ENCODE assay signal across 10 mouse cellular contexts in genomic region chr2:40332294-40332874, GRCm38 (mm10).
DNase-seq lines count a peak whose midpoint lies in the region; ATAC-seq lines count a peak whose summit lies in the region.
"Had no signal": no experiment of that assay in that cellular context is flagged by ENCODE, and none has a peak within 500 bp of the region (broad histone marks: within the 10 kb centered on the region; RNA-seq: fewer than 3 reads in every experiment).

No protein-coding gene starts in this region.

- peak; percentile 16 for DNase-seq in kidney, adult 9 months
- no peak for DNase-seq in kidney, postnatal 10 days
- peak; percentile 23 for DNase-seq in brain, adult 2 months (ENCODE audit: low read depth, low spot score)
- DNase-seq in midbrain, embryonic 14.5 days: peak; percentile 46
- DNase-seq in frontal cortex, postnatal 10 days (ENCODE audit: low spot score in 2 of 2): no peak
- no peak for DNase-seq in left cerebral cortex, adult 11 months (ENCODE audit: low spot score)
- DNase-seq in cerebellum, adult 11 months: no peak
- DNase-seq: gastrocnemius, postnatal 10 days had no signal

- H3K9ac ChIP-seq in forebrain, embryonic 16.5 days (replicated peaks; ENCODE audit: low read depth, low read length): no peak overlapping the region
- no peak overlapping the region for H3K9ac ChIP-seq in midbrain, embryonic 14.5 days (replicated peaks; ENCODE audit: low read length)
- H3K9ac ChIP-seq: embryonic facial prominence, embryonic 12.5 days had no signal

- H3K4me3 ChIP-seq in forebrain, embryonic 16.5 days (replicated peaks; ENCODE audit: low read length): no peak overlapping the region
- H3K4me3 ChIP-seq in midbrain, embryonic 14.5 days (replicated peaks; ENCODE audit: low read depth, low read length): no peak overlapping the region
- H3K4me3 ChIP-seq: embryonic facial prominence, embryonic 12.5 days had no signal

- no peaks in the 10 kb centered on the region for H3K27me3 ChIP-seq in forebrain, embryonic 16.5 days (replicated peaks; ENCODE audit: control insufficient read depth, insufficient read depth, low read length)
- H3K27me3 ChIP-seq in midbrain, embryonic 14.5 days (ENCODE audit: control insufficient read depth, insufficient read depth, low read length): no peaks in the 10 kb centered on the region
- H3K27me3 ChIP-seq: embryonic facial prominence, embryonic 12.5 days had no signal

- peak; percentile 57; the same call in 1 of the 2 replicates for ATAC-seq in forebrain, embryonic 16.5 days
- ATAC-seq in midbrain, embryonic 14.5 days (ENCODE audit: low FRiP score, low TSS enrichment): peak; percentile 69

- no peaks in the 10 kb centered on the region for H3K4me1 ChIP-seq in forebrain, embryonic 16.5 days (replicated peaks; ENCODE audit: control insufficient read depth, insufficient read depth, low read length)
- H3K4me1 ChIP-seq in midbrain, embryonic 14.5 days (ENCODE audit: control insufficient read depth, insufficient read depth, low read length): no peaks in the 10 kb centered on the region
- H3K4me1 ChIP-seq: embryonic facial prominence, embryonic 12.5 days had no signal

- no peak overlapping the region for H3K4me2 ChIP-seq in forebrain, embryonic 16.5 days (ENCODE audit: low read length)
- H3K4me2 ChIP-seq in midbrain, embryonic 14.5 days (ENCODE audit: low read length): no peak overlapping the region
- H3K4me2 ChIP-seq: embryonic facial prominence, embryonic 12.5 days had no signal

- H3K27ac ChIP-seq in forebrain, embryonic 16.5 days (ENCODE audit: low read length): no peak overlapping the region
- no peak overlapping the region for H3K27ac ChIP-seq in midbrain, embryonic 14.5 days (replicated peaks; ENCODE audit: low read depth, low read length)
- H3K27ac ChIP-seq: embryonic facial prominence, embryonic 12.5 days had no signal

- no peaks in the 10 kb centered on the region for H3K36me3 ChIP-seq in forebrain, embryonic 16.5 days (ENCODE audit: control insufficient read depth, insufficient read depth)
- no peaks in the 10 kb centered on the region for H3K36me3 ChIP-seq in midbrain, embryonic 14.5 days (ENCODE audit: control insufficient read depth, insufficient read depth, low read length)
- H3K36me3 ChIP-seq: embryonic facial prominence, embryonic 12.5 days had no signal

- no peaks in the 10 kb centered on the region for H3K9me3 ChIP-seq in forebrain, embryonic 16.5 days (ENCODE audit: control insufficient read depth, low read length)
- no peaks in the 10 kb centered on the region for H3K9me3 ChIP-seq in midbrain, embryonic 14.5 days (ENCODE audit: control insufficient read depth, low read length)
- H3K9me3 ChIP-seq: embryonic facial prominence, embryonic 12.5 days had no signal

Comparison
In these comparisons a context has a peak if more than half of its experiments do, and no peak if none do; other contexts are left out.
1. DNase-seq: peak in kidney, adult 9 months (single experiment), brain, adult 2 months (single experiment) and midbrain, embryonic 14.5 days (single experiment); none in kidney, postnatal 10 days (single experiment), frontal cortex, postnatal 10 days (0 of 2), left cerebral cortex, adult 11 months (single experiment) and cerebellum, adult 11 months (single experiment).